Mouse (Mus musculus) small intestine, adult 2 months (tissue): ENCODE data around the gene Glis3.

Experiments
- CTCF ChIP-seq: fragments of 200-500 bp; IDR thresholded peaks from 2 replicates; pipeline ENCODE4 v1.5.1; 2012; ENCODE audit warnings: low read depth, mild to moderate bottlenecking, control low read depth, inconsistent platforms, low read length, moderate library complexity, mixed read lengths; ENCODE audit not compliant: insufficient replicate concordance, insufficient read length; ENCODE audit errors: extremely low read depth
- POLR2A ChIP-seq: fragments of 200-500 bp; IDR thresholded peaks from 2 replicates; pipeline ENCODE4 v1.6.1; 2012; ENCODE audit warnings: low read depth, mild to moderate bottlenecking, control low read depth, inconsistent platforms, low read length, moderate library complexity

DNA sequence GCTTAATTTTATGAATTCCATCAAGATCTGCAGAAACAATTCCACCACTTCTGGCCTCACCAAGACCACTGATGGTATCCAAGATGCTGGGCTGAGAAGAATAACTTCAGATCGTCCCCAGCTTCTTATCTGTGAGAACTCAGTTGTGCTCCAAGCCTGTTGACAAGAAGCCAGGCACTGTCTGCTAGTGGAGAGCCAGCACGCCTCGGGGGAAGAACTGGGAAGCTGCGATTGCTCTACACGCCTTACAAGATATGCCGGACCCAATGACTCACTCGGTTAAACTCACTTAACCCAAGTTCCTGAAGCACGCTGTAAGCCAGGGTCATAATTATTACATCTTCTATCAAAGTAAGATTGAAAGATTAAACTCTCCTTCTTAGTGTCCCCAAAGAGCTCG, 16.1 kb downstream of the Glis3 start:
- TF ChIP-seq POLR2A (no peak), CTCF (no peak)
